Mouse (Mus musculus) C2C12 (cell line): Measurements from ENCODE around the gene Ints7.

Source experiments
- CEBPB ChIP-seq: IDR thresholded peaks from one replicate; pipeline ENCODE4 v1.6.1; 2011; ENCODE audit warnings: low read depth, mild to moderate bottlenecking, control low read depth, moderate library complexity
- CTCF ChIP-seq: IDR thresholded peaks from one replicate; pipeline ENCODE4 v1.5.1; 2011; ENCODE audit not compliant: control insufficient read depth, insufficient read depth, insufficient read length
- MAX ChIP-seq: IDR thresholded peaks from one replicate; pipeline ENCODE4 v1.6.1; 2011; ENCODE audit warnings: mild to moderate bottlenecking, control low read depth
- USF1 ChIP-seq: IDR thresholded peaks from one replicate; pipeline ENCODE4 v1.6.1; 2011; ENCODE audit warnings: low read depth, mild to moderate bottlenecking, control low read depth, moderate library complexity

DNA sequence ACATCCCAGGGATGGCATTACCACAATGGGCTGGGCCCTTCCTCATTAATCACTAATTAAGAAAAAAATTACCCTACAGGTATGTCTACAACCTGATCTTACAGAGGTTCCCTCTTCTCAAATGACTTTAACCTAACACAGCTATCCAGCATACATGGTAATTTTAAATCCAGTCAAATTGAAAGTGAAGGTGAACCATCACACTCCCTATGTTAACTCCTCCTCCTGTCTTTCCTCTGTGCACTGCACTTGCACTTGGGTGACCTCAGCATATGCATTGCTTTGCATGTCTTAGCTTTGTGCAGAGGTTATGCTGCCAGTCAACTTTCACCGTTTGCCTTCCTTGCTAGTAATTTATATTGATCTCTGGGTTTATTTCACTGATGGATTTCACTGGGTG lies 34.1 kb downstream of the Ints7 start:
- TF ChIP-seq CEBPB, result no peak
- TF ChIP-seq CTCF, result no peak
- no peak for TF ChIP-seq MAX
- TF ChIP-seq USF1, result no peak
